Mouse (Mus musculus) testis, adult 10 weeks (tissue): Measurements from ENCODE around the gene Med22. TPM values are rescaled to one million over a fixed set of nuclear protein-coding genes. Genes with fewer than 3 reads are reported as not detected.

Experiments used
- polyA plus RNA-seq: library from polyadenylated mRNA; stranded (reverse); fragments of 350-450 nt; fragmentation: Illumina TruSeq; extraction: RNeasy Lipid Tissue Mini Kit (QIAGEN cat#74804); gene quantifications from one replicate; pipeline ENCODE4 v1.2.3, GENCODE M21; 2014; ENCODE audit warnings: low read depth, low replicate concordance

Med22 gene
- 5.3 TPM for polyA plus RNA-seq

DNA sequence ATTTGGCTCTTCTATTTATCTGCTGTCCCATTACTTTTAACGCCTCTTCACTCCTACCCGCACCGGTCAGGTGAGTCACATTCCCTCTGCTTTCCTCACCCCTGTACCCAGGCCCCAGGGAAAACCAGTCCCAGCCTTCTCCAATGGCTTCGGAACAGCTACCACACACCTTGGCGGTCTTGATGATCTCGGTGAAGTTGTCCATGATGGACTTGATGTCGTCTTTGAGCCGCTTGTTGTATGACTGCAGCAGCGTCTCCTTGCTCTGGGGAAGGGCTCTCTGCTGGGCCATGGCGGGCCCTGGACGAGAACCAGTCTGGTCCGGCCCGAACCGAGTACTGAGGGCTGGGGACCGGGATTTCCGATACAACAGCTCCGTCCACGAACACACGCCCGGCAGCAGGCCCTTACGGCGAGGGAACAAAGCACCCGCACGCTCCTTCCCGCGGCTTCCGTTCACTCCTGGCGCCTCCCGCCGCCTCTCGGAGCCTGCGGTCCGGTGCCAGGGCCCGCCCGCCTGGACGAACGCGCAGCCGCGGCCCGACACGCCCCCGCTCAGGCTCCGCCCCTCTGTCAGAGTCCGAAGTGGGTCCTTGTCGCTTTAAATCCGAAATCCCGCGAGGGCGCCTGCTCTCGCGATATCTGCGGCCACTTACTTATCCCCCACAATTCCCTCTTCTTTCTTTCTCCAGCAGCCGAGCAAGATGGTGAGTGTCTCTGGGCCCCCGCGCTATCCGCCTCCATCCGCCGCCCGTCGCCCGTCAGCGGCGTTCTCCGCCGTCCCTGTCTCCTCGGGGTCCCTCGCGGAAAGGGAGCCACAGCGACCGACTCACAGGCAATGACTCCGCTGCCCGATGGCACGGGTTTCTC is at the start of gene Med22, which contains the start of gene Rpl7a:
Gene Med22 (minus strand): TSS at position 554 of the 870 bp plus-strand sequence.
Gene Rpl7a (plus strand): TSS at position 641 of the 870 bp plus-strand sequence.

DNA sequence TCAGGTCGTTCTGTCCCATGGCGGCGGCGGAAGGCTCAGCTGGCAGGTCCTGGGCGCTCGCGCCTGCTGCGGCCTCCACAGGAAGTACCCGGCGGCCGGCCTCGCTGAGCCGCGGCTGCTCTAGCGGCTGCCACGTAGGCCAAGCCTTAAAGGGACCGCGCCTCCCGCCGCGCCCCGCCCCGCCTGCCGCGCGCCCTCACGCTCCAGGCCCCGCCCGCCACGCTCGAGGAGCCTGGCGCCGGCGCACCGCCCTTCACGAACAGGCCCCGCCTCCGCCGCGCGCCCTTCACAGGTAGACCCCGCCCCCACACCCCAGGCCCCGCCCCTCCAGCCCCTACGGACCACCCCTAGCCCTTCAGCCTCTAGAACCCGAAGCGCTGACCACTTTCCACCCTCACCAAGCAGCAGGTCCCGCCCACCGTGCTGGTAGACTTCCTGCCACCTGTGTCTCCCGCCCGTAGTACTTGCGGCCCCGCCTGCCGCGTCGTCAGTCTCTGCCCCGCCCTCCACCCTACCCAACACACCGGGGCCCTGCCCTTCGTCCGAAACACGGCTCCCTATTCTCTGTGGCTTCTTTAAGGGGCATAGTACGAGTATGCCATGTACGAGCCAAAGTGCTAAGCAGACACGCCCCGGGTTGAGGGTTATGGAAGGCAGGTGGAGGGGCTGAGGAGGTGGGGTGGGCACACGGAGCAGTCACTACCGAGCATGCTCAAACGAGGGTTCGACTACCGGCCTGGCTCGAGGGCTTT is 23.0 kb upstream of the Med22 start, which contains the start of the genes Surf4 and Stkld1:
Gene Surf4 (minus strand): TSS at position 625 of the 752 bp plus-strand sequence.
Gene Stkld1 (plus strand): TSS at position 744 of the 752 bp plus-strand sequence.

DNA sequence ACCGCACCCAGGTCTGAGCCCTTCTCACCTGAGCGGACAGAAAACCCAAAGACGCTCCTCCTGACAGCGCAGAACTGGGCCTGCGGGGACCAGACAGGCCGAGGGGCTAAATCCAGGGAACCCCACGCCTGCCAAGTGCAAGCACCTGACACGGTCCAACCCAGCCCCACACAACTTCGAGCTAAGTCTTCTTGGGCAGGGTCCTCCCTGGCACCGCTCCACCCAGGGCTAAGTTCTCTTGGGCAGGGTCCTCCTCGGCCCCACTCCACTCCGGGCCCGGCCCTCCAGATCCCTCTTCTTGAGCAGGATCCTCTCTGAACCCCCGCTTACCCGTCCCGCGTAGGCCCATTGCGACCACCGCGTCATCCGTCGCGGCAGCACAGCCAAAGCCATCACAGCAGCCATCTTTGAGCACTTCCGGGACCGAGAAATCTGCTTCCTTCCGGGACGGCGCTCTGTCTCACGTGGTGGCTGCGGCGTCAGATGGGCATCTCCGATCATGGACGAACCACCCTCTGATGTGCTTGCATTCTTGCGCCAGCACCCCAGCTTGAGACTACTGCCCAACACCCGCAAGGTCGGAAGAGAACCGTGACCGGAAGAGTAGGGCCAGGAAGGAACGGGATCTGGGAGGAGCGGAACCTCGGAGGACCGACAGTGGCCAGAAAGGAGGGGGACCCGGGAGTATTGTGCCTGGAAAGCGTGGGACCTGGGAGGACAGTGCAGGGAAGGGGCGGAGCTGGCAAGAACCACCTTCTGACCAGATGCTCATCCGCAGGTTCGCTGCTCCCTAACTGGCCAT is 5.7 kb upstream of the Med22 start, which contains the start of the genes Surf2 and Surf1:
Gene Surf2 (plus strand): TSS at position 441 of the 802 bp plus-strand sequence.
Gene Surf1 (minus strand): TSS at position 604 of the 802 bp plus-strand sequence.

DNA sequence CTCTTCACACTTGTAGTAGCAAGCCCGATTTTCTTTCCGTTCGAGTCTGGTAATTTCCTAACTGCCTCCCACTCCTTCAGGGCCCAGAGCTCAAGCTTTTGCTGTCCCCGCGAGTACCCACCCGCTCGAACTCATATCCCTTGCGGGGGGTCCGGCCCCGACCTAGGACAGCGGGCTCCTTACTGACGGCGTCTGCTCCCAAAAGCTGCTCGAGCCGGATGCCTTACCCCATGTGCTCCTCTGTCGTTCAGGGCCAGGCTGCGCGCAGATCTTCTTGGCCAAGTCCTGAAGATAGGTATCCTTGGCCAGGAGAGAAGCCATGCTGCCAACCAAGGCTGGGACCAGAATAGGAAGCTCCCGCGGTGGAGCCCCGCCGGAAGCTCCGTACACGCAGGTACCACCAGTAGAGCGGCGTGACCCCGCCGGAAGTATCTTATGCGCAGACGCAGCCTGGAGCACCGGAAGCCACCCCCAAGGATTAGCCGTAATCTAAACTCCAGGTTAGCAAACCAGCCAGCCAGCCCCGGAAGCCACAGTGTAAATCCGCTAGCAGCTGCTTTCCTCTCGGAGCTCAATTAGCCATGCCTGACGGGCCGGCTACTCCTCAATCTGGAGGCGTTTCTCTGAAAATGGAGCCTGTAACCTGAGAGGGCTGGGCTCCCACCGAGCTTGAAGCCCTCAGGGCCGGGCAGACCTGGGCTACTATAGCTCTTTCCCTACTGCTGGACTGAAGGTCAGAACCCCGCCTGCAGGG is 7.8 kb downstream of the Med22 start, which contains the start of gene Surf6:
Gene Surf6 (minus strand): TSS at position 413 of the 754 bp plus-strand sequence.

DNA sequence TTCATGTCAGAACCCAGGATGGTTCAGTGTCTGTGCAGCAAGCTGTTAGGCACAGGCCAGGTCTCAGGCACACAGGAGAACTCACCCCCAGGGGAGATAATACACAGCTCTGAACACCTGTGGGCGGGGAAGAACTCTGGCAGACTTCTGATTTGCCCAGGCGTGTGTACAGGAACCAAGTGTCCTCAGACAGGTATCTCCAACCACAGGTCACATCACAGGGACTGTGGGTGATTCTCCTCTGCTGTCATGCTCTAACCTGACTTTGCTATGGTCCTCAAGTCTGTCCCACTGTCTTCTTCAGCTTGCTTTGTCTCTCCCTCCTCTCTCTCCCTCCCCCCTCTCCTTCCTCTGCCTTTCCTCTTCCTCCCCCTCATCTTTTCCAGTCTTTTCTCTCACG is 45.6 kb downstream of the Med22 start, which contains the start of gene Abo:
Gene Abo (minus strand): TSS at position 101 of the 400 bp plus-strand sequence.

Other genes with a start within 250 kb of the Med22 start
- gene Lcn4, start 239.4 kb downstream of the Med22 start, polyA plus RNA-seq, result not detected
- 0.94 TPM for gene Abo, start 45.7 kb downstream of the Med22 start, polyA plus RNA-seq
- gene Surf6, start 7.8 kb downstream of the Med22 start, polyA plus RNA-seq, result 5.9 TPM
- 24.2 TPM for gene Rpl7a, start 87 bp upstream of the Med22 start, polyA plus RNA-seq
- gene Surf2, start 5.7 kb upstream of the Med22 start, polyA plus RNA-seq, result 4.6 TPM
- 13.2 TPM for gene Surf1, start 5.9 kb upstream of the Med22 start, polyA plus RNA-seq
- 59.1 TPM for gene Surf4, start 23.3 kb upstream of the Med22 start, polyA plus RNA-seq
- gene Stkld1, start 23.4 kb upstream of the Med22 start, polyA plus RNA-seq, result 114 TPM
- gene Rexo4, start 53.7 kb upstream of the Med22 start, polyA plus RNA-seq, result 27.9 TPM
- gene Adamts13, start 62.7 kb upstream of the Med22 start, polyA plus RNA-seq, result not detected
- gene Cacfd1, start 99.2 kb upstream of the Med22 start, polyA plus RNA-seq, result 5.6 TPM
- gene Slc2a6, start 117.3 kb upstream of the Med22 start, polyA plus RNA-seq, result not detected
- not detected for gene Mymk, start 161.5 kb upstream of the Med22 start, polyA plus RNA-seq
- not detected for gene Adamtsl2, start 168.7 kb upstream of the Med22 start, polyA plus RNA-seq
- not detected for gene Fam163b, start 231.8 kb upstream of the Med22 start, polyA plus RNA-seq